Mouse (Mus musculus): ENCODE measurements around the gene D6Ertd527e. TPM values are rescaled to one million over a fixed set of nuclear protein-coding genes. Genes with fewer than 3 reads are reported as not detected.

Gene D6Ertd527e
- 0.33 TPM in 1 of 2 replicates, not detected in the other for polyA plus RNA-seq (2015; fragmentation: Nextera tagmentation; extraction: Ambion mirVana)

DNA sequence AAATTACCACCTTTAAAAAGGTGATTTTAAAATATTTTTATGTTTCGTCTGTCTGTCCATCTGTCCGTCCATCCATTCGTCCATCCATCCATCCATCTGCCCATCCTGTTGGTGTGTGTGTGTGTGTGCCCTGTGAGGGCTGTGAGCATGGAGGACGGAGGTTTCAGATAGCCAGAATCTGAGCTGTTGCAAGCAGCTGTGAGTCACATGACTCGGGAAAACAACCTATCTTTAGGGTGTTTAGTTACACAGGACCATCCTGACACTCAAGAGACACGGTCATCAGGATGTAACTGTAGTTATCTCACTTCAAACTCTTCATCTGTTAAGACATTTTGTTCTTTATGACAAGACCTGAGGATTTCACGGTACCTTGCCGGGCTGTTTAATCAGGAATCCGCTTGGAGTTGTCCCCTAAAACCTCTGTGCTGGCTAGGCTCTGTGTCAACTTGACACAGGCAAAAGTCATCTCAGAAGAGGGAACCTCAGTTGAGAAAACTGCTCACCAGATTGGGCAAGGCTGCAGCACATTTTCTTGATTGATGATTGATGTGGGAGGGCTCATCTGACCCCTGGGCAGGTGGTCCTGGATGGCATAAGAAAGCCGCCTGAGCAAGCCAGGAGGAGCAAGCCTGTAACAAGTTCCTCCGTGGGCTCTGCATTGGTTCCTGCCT is at the start of gene D6Ertd527e:
Gene D6Ertd527e (plus strand): TSS at position 624 of the 674 bp plus-strand sequence.
- no peaks in the 10 kb centered on the region for H3K9me3 ChIP-seq (ENCODE audit: control insufficient read depth, low read length)
- H3K36me3 ChIP-seq (ENCODE audit: control insufficient read depth, insufficient read depth), result no peaks in the 10 kb centered on the region
- H3K9ac ChIP-seq (replicated peaks; ENCODE audit: low read depth, low read length), result no peak within 1 kb of the TSS
- no peak for ATAC-seq
- no peak within 1 kb of the TSS for H3K4me3 ChIP-seq (replicated peaks; ENCODE audit: low read length)
- H3K4me2 ChIP-seq (ENCODE audit: low read length), result no peak within 1 kb of the TSS
- peaks cover 7% of the 10 kb centered on the region for H3K4me1 ChIP-seq (replicated peaks; ENCODE audit: control insufficient read depth, insufficient read depth, low read length)
- WGBS, result 83% methylated on average over 11 of the region's 11 CpGs
- H3K27ac ChIP-seq (ENCODE audit: low read length), result no peak within 1 kb of the TSS
- H3K27me3 ChIP-seq (replicated peaks; ENCODE audit: control insufficient read depth, insufficient read depth, low read length), result no peaks in the 10 kb centered on the region

DNA sequence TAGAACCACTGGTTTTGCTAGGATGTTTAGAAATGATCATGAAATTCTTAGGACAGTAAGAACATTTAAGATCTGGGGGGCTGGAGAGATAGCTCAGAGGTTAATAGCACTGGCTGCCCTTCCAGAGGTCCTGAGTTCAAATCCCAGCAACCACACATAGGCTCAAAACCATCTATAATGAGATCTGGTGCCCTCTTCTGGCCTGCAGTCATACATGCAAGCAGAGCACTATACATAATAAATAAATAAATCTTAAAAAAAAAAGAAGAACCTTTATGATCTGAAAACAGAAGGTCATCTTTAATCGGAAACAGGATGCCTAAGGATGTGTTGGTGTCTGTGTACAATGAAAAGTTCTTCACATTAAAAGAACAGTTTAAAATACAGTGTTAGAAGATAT is 44.8 kb upstream of the D6Ertd527e start:
- 100% methylated on average over 1 of the region's 1 CpGs for WGBS
- Histone ChIP-seq H3K27ac (ENCODE audit: low read length) (no peak overlapping the region), H3K4me3 (replicated peaks; ENCODE audit: low read length) (no peak overlapping the region), H3K4me2 (ENCODE audit: low read length) (no peak overlapping the region), H3K4me1 (replicated peaks; ENCODE audit: control insufficient read depth, insufficient read depth, low read length) (no peaks in the 10 kb centered on the region), H3K9ac (replicated peaks; ENCODE audit: low read depth, low read length) (no peak overlapping the region), H3K36me3 (ENCODE audit: control insufficient read depth, insufficient read depth) (peaks cover 40% of the 10 kb centered on the region), H3K27me3 (replicated peaks; ENCODE audit: control insufficient read depth, insufficient read depth, low read length) (no peaks in the 10 kb centered on the region), H3K9me3 (ENCODE audit: control insufficient read depth, low read length) (no peaks in the 10 kb centered on the region; the same call in 1 of the 2 replicates)
- no peak for ATAC-seq

GRCm38 (mm10) chr6:87063586-87063985 is 41.0 kb upstream of the D6Ertd527e start:
- Histone ChIP-seq H3K4me1 (replicated peaks; ENCODE audit: control insufficient read depth, insufficient read depth, low read length) (no peaks in the 10 kb centered on the region), H3K36me3 (ENCODE audit: control insufficient read depth, insufficient read depth) (peaks cover 32% of the 10 kb centered on the region), H3K4me2 (ENCODE audit: low read length) (no peak overlapping the region), H3K9ac (replicated peaks; ENCODE audit: low read depth, low read length) (no peak overlapping the region), H3K4me3 (replicated peaks; ENCODE audit: low read length) (no peak overlapping the region), H3K9me3 (ENCODE audit: control insufficient read depth, low read length) (no peaks in the 10 kb centered on the region; the same call in 1 of the 2 replicates), H3K27ac (ENCODE audit: low read length) (no peak overlapping the region), H3K27me3 (replicated peaks; ENCODE audit: control insufficient read depth, insufficient read depth, low read length) (no peaks in the 10 kb centered on the region)
- WGBS, result 93% methylated on average over 4 of the region's 4 CpGs
- ATAC-seq, result no peak

- 90% methylated on average over 2 of the region's 2 CpGs for WGBS
- no peak overlapping the region for H3K4me2 ChIP-seq (ENCODE audit: low read length)
- no peak for ATAC-seq
- no peak overlapping the region for H3K27ac ChIP-seq (ENCODE audit: low read length)
- H3K9ac ChIP-seq (replicated peaks; ENCODE audit: low read depth, low read length), result no peak overlapping the region
- H3K4me3 ChIP-seq (replicated peaks; ENCODE audit: low read length), result no peak overlapping the region
- H3K9me3 ChIP-seq (ENCODE audit: control insufficient read depth, low read length), result no peaks in the 10 kb centered on the region
- no peaks in the 10 kb centered on the region for H3K4me1 ChIP-seq (replicated peaks; ENCODE audit: control insufficient read depth, insufficient read depth, low read length)
- H3K27me3 ChIP-seq (replicated peaks; ENCODE audit: control insufficient read depth, insufficient read depth, low read length), result no peaks in the 10 kb centered on the region
- peaks cover 39% of the 10 kb centered on the region for H3K36me3 ChIP-seq (ENCODE audit: control insufficient read depth, insufficient read depth)
Observed at GRCm38 (mm10) chr6:87068209-87068608, 36.3 kb upstream of the D6Ertd527e start.

DNA sequence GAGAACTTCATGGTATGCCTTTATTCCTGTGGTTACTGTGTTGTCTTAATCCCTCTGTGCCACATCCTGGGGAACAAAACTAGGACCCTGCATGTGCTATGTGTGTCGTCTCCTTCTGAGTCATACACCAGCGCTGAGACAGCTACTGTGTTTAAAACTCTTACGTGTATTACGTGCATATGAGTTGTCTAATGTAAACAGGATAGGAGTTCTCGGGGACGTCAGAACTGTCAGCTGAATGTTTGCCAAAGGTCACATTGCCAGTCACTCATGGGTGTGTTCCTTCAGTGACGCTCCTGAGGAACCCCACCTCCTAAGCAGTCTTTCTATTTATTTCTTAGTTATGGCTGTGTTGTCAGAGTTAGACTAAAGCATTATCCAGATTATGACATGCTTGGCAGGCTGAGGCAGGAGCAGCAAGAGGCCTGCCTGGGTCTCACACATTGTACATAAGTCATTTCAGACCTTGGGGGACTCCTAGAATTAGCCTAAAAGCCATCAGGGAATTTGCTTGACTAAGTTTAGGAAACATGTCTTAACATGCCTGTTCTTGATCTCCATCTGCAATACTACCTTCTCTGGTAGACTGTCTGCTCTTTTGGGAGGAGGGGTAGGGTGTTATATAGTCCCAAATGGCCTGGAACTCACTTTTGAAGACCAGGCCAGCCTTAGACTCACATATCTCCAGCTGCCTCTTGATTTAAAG is 35.2 kb upstream of the D6Ertd527e start:
- no peak for ATAC-seq
- H3K36me3 ChIP-seq (ENCODE audit: control insufficient read depth, insufficient read depth), result peaks cover 36% of the 10 kb centered on the region
- H3K4me3 ChIP-seq (replicated peaks; ENCODE audit: low read length), result no peak overlapping the region
- no peaks in the 10 kb centered on the region for H3K27me3 ChIP-seq (replicated peaks; ENCODE audit: control insufficient read depth, insufficient read depth, low read length)
- no peak overlapping the region for H3K9ac ChIP-seq (replicated peaks; ENCODE audit: low read depth, low read length)
- H3K4me1 ChIP-seq (replicated peaks; ENCODE audit: control insufficient read depth, insufficient read depth, low read length), result no peaks in the 10 kb centered on the region
- H3K4me2 ChIP-seq (ENCODE audit: low read length), result no peak overlapping the region
- no peaks in the 10 kb centered on the region for H3K9me3 ChIP-seq (ENCODE audit: control insufficient read depth, low read length)
- no peak overlapping the region for H3K27ac ChIP-seq (ENCODE audit: low read length)
- 91% methylated on average over 7 of the region's 7 CpGs for WGBS

DNA sequence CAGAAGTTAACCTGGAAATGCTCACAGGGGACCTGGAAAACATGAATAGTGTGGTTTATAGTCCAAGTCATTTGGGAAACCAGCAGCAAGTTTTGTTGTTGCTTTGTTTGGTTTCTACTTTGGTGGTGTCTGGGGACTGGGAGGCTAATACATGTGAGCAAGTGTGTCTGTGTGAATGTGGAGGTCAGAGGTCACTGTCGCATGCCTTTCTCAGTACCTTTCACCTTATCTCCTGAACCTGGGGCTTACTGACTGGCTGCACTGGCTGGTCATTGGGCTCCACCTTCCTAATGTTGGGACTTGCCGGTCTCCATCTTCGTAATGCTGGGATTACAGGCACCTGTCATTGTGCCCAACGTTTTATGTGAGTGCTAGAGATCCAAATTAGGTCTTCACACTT is 33.9 kb upstream of the D6Ertd527e start:
- ATAC-seq, result no peak
- H3K36me3 ChIP-seq (ENCODE audit: control insufficient read depth, insufficient read depth), result peaks cover 32% of the 10 kb centered on the region

GRCm38 (mm10) chr6:87072759-87073158 is 31.8 kb upstream of the D6Ertd527e start:
- H3K27me3 ChIP-seq (replicated peaks; ENCODE audit: control insufficient read depth, insufficient read depth, low read length), result no peaks in the 10 kb centered on the region
- H3K9ac ChIP-seq (replicated peaks; ENCODE audit: low read depth, low read length), result no peak overlapping the region
- H3K4me1 ChIP-seq (replicated peaks; ENCODE audit: control insufficient read depth, insufficient read depth, low read length), result no peaks in the 10 kb centered on the region
- H3K36me3 ChIP-seq (ENCODE audit: control insufficient read depth, insufficient read depth), result peaks cover 27% of the 10 kb centered on the region
- 91% methylated on average over 4 of the region's 4 CpGs for WGBS
- H3K27ac ChIP-seq (ENCODE audit: low read length), result no peak overlapping the region
- no peak overlapping the region for H3K4me3 ChIP-seq (replicated peaks; ENCODE audit: low read length)
- H3K9me3 ChIP-seq (ENCODE audit: control insufficient read depth, low read length), result no peaks in the 10 kb centered on the region
- ATAC-seq, result no peak
- H3K4me2 ChIP-seq (ENCODE audit: low read length), result no peak overlapping the region

More for the DNA sequence above, 33.9 kb upstream of the D6Ertd527e start:
- H3K4me3 ChIP-seq (replicated peaks; ENCODE audit: low read length), result no peak overlapping the region
- no peak overlapping the region for H3K9ac ChIP-seq (replicated peaks; ENCODE audit: low read depth, low read length)
- H3K27me3 ChIP-seq (replicated peaks; ENCODE audit: control insufficient read depth, insufficient read depth, low read length), result no peaks in the 10 kb centered on the region
- H3K27ac ChIP-seq (ENCODE audit: low read length), result no peak overlapping the region
- no peak overlapping the region for H3K4me2 ChIP-seq (ENCODE audit: low read length)
- no peaks in the 10 kb centered on the region for H3K4me1 ChIP-seq (replicated peaks; ENCODE audit: control insufficient read depth, insufficient read depth, low read length)
- WGBS, result 93% methylated on average over 4 of the region's 4 CpGs
- H3K9me3 ChIP-seq (ENCODE audit: control insufficient read depth, low read length), result no peaks in the 10 kb centered on the region

DNA sequence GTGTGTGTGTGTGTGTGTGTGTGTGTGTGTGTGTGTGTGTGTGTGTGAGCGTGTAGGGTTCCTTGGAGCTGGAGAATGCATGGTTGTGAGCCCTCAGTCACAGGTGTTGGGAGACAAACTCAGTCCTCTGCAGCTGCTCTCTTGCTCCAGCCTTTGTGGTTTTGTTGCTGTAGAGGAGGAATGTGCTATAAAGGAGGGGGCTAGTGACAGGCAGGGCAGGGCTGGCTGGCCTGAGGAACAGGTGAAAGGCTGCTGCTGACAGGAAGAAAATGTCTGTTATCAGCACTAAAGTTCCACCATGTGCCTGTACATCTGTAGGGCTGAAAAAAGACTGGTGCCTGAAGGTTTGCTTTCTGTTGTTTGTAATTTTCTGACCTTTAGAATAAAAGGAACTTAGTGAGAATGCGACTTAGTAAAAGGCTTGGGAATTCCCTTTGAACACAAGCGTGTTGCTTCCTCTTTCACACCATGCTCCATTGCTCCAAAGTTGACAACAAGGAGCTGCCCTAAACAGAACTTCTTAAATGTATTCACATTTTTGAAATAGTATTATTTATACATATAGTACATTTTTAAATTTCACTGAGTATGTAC is 29.4 kb upstream of the D6Ertd527e start:
- Histone ChIP-seq H3K36me3 (ENCODE audit: control insufficient read depth, insufficient read depth) (peaks cover 24% of the 10 kb centered on the region), H3K9ac (replicated peaks; ENCODE audit: low read depth, low read length) (no peak overlapping the region), H3K27ac (ENCODE audit: low read length) (no peak overlapping the region), H3K9me3 (ENCODE audit: control insufficient read depth, low read length) (no peaks in the 10 kb centered on the region), H3K4me2 (ENCODE audit: low read length) (no peak overlapping the region), H3K27me3 (replicated peaks; ENCODE audit: control insufficient read depth, insufficient read depth, low read length) (no peaks in the 10 kb centered on the region), H3K4me1 (replicated peaks; ENCODE audit: control insufficient read depth, insufficient read depth, low read length) (no peaks in the 10 kb centered on the region), H3K4me3 (replicated peaks; ENCODE audit: low read length) (no peak overlapping the region)
- no peak for ATAC-seq
- 84% methylated on average over 3 of the region's 3 CpGs for WGBS

DNA sequence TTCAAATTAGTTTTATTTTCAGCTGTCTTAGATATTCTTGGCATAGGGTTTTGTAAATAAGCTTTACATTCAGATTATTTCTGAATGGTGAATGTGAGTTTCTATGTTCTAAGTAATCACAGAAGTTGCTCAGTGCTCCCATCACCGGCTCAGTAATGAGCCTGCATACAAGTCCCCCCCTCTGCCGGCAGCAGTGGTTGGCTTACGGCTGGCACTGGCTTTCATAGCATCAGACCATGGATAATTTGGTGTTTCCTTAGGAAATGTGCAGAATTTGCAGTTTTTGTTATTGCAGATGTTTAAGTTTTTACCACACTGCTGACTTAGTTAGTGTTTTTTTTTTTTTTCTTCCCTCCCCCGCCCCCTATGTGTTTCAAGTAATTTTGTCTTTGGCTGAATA is 25.1 kb upstream of the D6Ertd527e start:
- Histone ChIP-seq H3K27ac (ENCODE audit: low read length) (no peak overlapping the region), H3K9ac (replicated peaks; ENCODE audit: low read depth, low read length) (no peak overlapping the region), H3K36me3 (ENCODE audit: control insufficient read depth, insufficient read depth) (peaks cover 19% of the 10 kb centered on the region), H3K9me3 (ENCODE audit: control insufficient read depth, low read length) (no peaks in the 10 kb centered on the region), H3K4me3 (replicated peaks; ENCODE audit: low read length) (no peak overlapping the region), H3K27me3 (replicated peaks; ENCODE audit: control insufficient read depth, insufficient read depth, low read length) (no peaks in the 10 kb centered on the region), H3K4me1 (replicated peaks; ENCODE audit: control insufficient read depth, insufficient read depth, low read length) (no peaks in the 10 kb centered on the region), H3K4me2 (ENCODE audit: low read length) (no peak overlapping the region)
- 73% methylated on average over 4 of the region's 4 CpGs for WGBS
- ATAC-seq, result no peak
